Mouse (Mus musculus): ENCODE results near the gene Aurkb. TPM values are rescaled to one million over a fixed set of nuclear protein-coding genes. Genes with fewer than 3 reads are reported as not detected.

The Aurkb gene
- total and polyA plus RNA-seq, 2 experiments from 2014 or later: 12.5 to 13.9 TPM

DNA sequence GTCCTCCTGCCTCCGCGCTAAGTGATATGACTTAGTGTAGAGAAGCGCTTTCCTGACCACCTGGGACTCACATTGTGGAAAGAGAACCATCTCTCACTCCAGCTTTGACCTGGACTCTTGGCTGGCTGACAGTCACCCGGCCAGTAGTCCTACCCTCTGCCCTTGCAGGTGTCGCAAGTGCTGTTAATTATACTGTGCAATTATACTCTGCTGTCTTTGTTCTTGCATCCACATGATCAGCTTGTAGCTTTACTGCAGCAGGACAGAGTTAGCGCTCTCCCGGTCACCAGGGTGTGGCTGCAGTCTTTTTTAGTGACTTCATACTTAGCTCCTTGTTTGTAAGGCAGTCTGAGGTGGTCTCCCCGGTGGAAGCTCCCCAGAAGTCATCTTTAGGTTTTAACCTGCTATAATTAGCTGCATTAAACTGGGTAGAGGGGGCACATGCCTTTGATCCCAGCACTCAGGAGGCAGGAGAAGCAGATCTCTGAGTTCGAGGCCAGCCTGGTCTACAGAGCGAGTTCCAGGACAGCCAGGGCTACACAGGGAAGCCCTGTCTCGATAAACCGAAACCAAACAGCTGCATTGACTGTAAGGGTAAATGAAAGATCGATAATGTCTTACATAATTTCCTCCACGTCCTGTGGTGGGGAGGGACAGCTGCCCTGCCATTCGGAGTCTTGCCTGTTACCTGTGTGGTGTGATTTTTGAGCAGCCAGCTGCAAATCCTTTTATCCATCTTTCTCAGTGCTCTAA is 34.8 kb downstream of the Aurkb start:
- no peak for ATAC-seq
- 79% methylated on average over 15 of the region's 15 CpGs for WGBS
- Histone ChIP-seq H3K9ac (no peak overlapping the region), H3K4me3 (ENCODE audit: low read depth, low read length) (no peak overlapping the region), H3K4me1 (ENCODE audit: insufficient read depth) (no peaks in the 10 kb centered on the region), H3K4me2 (ENCODE audit: low read depth) (no peak overlapping the region), H3K27me3 (ENCODE audit: insufficient read depth, low read length) (no peaks in the 10 kb centered on the region), H3K36me3 (ENCODE audit: insufficient read depth) (no peaks in the 10 kb centered on the region), H3K9me3 (ENCODE audit: low read length) (no peaks in the 10 kb centered on the region), H3K27ac (ENCODE audit: low read depth, low read length) (no peak overlapping the region)
- DNase-seq: no peak
- no peak for TF ChIP-seq CTCF (IDR thresholded peaks at IDR 0.05; ENCODE audit: low read depth)

DNA sequence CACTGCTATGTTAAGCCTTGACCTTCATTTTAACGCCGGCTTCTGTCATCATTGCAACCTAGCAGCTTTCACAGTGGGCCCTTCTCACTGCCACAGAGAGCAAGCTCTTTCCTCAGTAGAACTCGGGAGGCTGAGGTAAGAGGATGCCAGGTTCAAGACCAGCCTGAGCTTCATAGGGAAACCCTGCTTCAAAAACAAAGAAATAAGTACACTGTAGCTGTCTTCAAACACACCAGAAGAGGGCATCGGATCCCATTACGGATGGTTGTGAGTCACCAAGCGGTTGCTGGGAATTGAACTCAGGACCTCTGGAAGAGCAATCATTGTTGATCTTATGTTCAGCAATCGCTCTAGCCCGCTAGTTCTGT is 35.4 kb downstream of the Aurkb start:
- Histone ChIP-seq H3K27ac (ENCODE audit: low read depth, low read length) (no peak overlapping the region), H3K9ac (no peak overlapping the region), H3K4me1 (ENCODE audit: insufficient read depth) (no peaks in the 10 kb centered on the region), H3K4me3 (ENCODE audit: low read depth, low read length) (no peak overlapping the region), H3K4me2 (ENCODE audit: low read depth) (no peak overlapping the region), H3K9me3 (ENCODE audit: low read length) (no peaks in the 10 kb centered on the region), H3K36me3 (ENCODE audit: insufficient read depth) (no peaks in the 10 kb centered on the region), H3K27me3 (ENCODE audit: insufficient read depth, low read length) (no peaks in the 10 kb centered on the region)
- no peak for TF ChIP-seq CTCF (IDR thresholded peaks at IDR 0.05; ENCODE audit: low read depth)
- DNase-seq (no peak), ATAC-seq (no peak)
- WGBS: 87% methylated on average over 8 of the region's 8 CpGs

DNA sequence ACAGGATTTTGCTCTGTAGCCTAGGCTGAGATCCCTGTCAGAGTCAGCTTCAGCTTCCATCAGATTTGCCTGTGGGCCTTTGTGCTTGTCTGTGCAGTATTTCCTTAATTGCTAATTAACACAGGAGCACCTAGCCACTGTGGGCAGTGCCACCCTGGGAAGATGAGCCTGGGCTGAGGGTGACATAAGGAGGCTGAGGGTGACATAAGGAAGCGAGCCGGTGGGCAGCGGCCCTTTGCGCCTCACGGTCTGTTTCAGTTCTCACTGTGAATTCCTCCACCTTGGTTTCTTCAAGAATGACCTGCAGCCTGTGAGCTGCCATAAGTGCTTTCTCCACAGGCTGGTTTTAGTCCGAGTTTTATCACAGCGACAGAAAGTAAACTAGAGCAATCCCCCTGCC is 36.2 kb downstream of the Aurkb start:
- ATAC-seq: no peak
- no peak overlapping the region for H3K9ac ChIP-seq
- H3K36me3 ChIP-seq (ENCODE audit: insufficient read depth): no peaks in the 10 kb centered on the region
- no peaks in the 10 kb centered on the region for H3K27me3 ChIP-seq (ENCODE audit: insufficient read depth, low read length)
- DNase-seq: no peak
- no peak for TF ChIP-seq CTCF (IDR thresholded peaks at IDR 0.05; ENCODE audit: low read depth)
- H3K27ac ChIP-seq (ENCODE audit: low read depth, low read length): no peak overlapping the region
- no peaks in the 10 kb centered on the region for H3K9me3 ChIP-seq (ENCODE audit: low read length)
- no peak overlapping the region for H3K4me2 ChIP-seq (ENCODE audit: low read depth)
- no peaks in the 10 kb centered on the region for H3K4me1 ChIP-seq (ENCODE audit: insufficient read depth)
- WGBS: 88% methylated on average over 7 of the region's 7 CpGs
- no peak overlapping the region for H3K4me3 ChIP-seq (ENCODE audit: low read depth, low read length)

DNA sequence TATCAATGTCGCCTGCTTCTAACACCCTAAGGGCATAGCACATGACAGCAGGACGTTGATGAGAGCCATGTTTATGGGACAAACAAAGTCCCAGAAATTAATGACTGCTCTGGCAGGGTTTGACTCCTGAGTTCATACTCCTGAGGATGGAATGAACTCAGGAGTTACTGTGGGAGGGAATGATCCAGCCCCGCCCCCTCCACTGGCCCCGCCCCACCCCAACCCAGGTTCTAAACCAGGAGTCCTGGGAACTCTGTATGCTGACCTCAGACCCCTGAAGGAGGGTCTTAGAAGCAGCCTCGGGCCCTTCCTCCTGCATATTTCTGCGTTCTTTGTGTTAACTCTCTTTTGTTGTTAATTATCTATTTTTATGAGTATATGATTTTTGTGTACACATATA is 40.2 kb downstream of the Aurkb start:
- WGBS: 71% methylated on average over 6 of the region's 6 CpGs
- Histone ChIP-seq H3K36me3 (ENCODE audit: insufficient read depth) (no peaks in the 10 kb centered on the region; the same call in 1 of the 2 replicates), H3K4me1 (ENCODE audit: insufficient read depth) (peaks cover 14% of the 10 kb centered on the region), H3K4me3 (ENCODE audit: low read depth, low read length) (no peak overlapping the region), H3K9ac (no peak overlapping the region), H3K27ac (ENCODE audit: low read depth, low read length) (no peak overlapping the region), H3K9me3 (ENCODE audit: low read length) (no peaks in the 10 kb centered on the region), H3K27me3 (ENCODE audit: insufficient read depth, low read length) (no peaks in the 10 kb centered on the region), H3K4me2 (ENCODE audit: low read depth) (no peak overlapping the region)
- TF ChIP-seq CTCF (IDR thresholded peaks at IDR 0.05; ENCODE audit: low read depth): no peak
- DNase-seq (no peak), ATAC-seq (no peak)

DNA sequence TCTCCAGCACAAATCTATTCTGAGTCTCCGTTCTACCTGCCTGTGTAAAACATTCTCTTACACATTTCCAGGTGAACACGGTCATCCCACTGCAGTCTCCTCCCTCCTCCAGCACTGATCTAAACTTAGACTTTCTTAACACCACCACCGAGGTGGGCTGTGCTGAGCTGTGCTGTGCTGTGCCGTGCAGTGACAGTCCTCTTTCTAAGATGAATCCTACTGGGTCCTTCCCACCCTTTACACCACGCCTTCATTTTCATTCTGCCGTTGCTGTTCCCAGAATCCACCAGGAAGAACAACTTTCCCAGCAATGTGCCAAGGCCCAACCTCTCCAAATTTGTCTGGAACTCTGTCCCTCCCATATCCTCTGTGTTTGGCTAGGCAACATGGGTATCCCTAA is 40.9 kb downstream of the Aurkb start:
- H3K4me2 ChIP-seq (ENCODE audit: low read depth): no peak overlapping the region
- peaks cover 14% of the 10 kb centered on the region for H3K4me1 ChIP-seq (ENCODE audit: insufficient read depth)
- WGBS: 65% methylated on average over 6 of the region's 6 CpGs
- DNase-seq: no peak
- no peak for ATAC-seq
- no peaks in the 10 kb centered on the region for H3K9me3 ChIP-seq (ENCODE audit: low read length)
- no peak overlapping the region for H3K27ac ChIP-seq (ENCODE audit: low read depth, low read length)
- H3K9ac ChIP-seq: no peak overlapping the region
- H3K36me3 ChIP-seq (ENCODE audit: insufficient read depth): peaks cover 7% of the 10 kb centered on the region
- no peak for TF ChIP-seq CTCF (IDR thresholded peaks at IDR 0.05; ENCODE audit: low read depth)
- H3K27me3 ChIP-seq (ENCODE audit: insufficient read depth, low read length): no peaks in the 10 kb centered on the region
- H3K4me3 ChIP-seq (ENCODE audit: low read depth, low read length): no peak overlapping the region

GRCm38 (mm10) chr11:69087082-69087481 is 41.6 kb downstream of the Aurkb start:
- Histone ChIP-seq H3K27me3 (ENCODE audit: insufficient read depth, low read length) (no peaks in the 10 kb centered on the region), H3K27ac (ENCODE audit: low read depth, low read length) (no peak overlapping the region), H3K4me2 (ENCODE audit: low read depth) (no peak overlapping the region), H3K36me3 (ENCODE audit: insufficient read depth) (peaks cover 14% of the 10 kb centered on the region), H3K9me3 (ENCODE audit: low read length) (no peaks in the 10 kb centered on the region), H3K4me3 (ENCODE audit: low read depth, low read length) (no peak overlapping the region), H3K4me1 (ENCODE audit: insufficient read depth) (peaks cover 14% of the 10 kb centered on the region), H3K9ac (peak overlapping the region; percentile 14; the same call in 1 of the 2 replicates)
- DNase-seq (no peak), ATAC-seq (no peak)
- no peak for TF ChIP-seq CTCF (IDR thresholded peaks at IDR 0.05; ENCODE audit: low read depth)
- 49% methylated on average over 4 of the region's 4 CpGs for WGBS

DNA sequence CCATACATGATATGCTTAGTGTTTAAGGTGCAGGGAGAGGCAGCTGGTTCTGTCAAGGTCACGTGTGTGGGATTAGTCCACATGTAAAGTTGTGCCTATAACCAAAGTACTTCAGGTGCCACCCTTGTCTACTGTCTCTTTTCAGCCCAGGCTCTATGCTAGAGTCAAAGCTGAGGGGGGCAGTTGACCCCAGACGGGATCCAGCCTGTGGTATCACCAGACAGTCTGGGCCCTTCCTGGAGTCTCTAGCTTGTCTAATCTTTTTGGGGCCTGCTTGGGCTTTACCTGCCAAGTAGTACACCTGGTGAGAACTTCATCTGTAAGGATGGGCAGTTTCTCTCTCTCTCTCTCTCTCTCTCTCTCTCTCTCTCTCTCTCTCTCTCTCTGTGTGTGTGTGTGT is 42.1 kb downstream of the Aurkb start:
- peak overlapping the region; percentile 97 for H3K27ac ChIP-seq (ENCODE audit: low read depth, low read length)
- 78% methylated on average over 2 of the region's 2 CpGs for WGBS
- peak overlapping the region; percentile 91 for H3K4me2 ChIP-seq (ENCODE audit: low read depth)
- H3K4me3 ChIP-seq (ENCODE audit: low read depth, low read length): no peak overlapping the region
- H3K27me3 ChIP-seq (ENCODE audit: insufficient read depth, low read length): no peaks in the 10 kb centered on the region
- no peak for TF ChIP-seq CTCF (IDR thresholded peaks at IDR 0.05; ENCODE audit: low read depth)
- H3K4me1 ChIP-seq (ENCODE audit: insufficient read depth): peaks cover 14% of the 10 kb centered on the region
- peak overlapping the region; percentile 100 for H3K9ac ChIP-seq
- DNase-seq (no peak), ATAC-seq (no peak)
- peaks cover 16% of the 10 kb centered on the region for H3K36me3 ChIP-seq (ENCODE audit: insufficient read depth)
- no peaks in the 10 kb centered on the region for H3K9me3 ChIP-seq (ENCODE audit: low read length)

Measured in forebrain, postnatal 0 days (tissue).